Mouse (Mus musculus): Measurements from ENCODE around the gene Phf11b.

DNA sequence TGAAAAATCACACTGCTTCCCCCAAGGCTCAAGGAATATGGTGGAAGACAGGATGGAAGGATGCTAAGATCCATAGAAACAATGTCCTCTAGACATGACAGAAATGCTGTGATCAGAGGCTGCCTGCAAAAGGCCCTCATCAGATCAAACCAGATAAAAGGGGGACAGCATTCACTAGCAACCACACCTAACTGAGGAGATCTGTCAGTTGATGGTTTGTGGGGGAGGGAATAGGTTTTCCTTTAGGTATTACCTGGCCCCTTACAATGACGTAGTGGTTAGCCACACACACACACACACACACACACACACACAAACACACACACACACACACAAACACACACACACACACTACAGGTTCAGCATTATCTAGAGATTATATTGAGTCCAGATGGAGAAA is 1.6 kb downstream of the Phf11b start:
- TF ChIP-seq CTCF (IDR thresholded peaks at IDR 0.05; ENCODE audit: control insufficient read depth, insufficient read depth, insufficient replicate concordance, low read depth, low read length) (no peak), POLR2A (IDR thresholded peaks at IDR 0.05; ENCODE audit: control insufficient read depth, low read depth, low read length) (no peak)

Data from testis, adult 2 months (tissue).